Mouse (Mus musculus): Measurements from ENCODE around the gene Smc4. TPM values are rescaled to one million over a fixed set of nuclear protein-coding genes. Genes with fewer than 3 reads are reported as not detected.

Gene Smc4
- polyA plus RNA-seq, 1 experiment from 2014 or later = 145 TPM

DNA sequence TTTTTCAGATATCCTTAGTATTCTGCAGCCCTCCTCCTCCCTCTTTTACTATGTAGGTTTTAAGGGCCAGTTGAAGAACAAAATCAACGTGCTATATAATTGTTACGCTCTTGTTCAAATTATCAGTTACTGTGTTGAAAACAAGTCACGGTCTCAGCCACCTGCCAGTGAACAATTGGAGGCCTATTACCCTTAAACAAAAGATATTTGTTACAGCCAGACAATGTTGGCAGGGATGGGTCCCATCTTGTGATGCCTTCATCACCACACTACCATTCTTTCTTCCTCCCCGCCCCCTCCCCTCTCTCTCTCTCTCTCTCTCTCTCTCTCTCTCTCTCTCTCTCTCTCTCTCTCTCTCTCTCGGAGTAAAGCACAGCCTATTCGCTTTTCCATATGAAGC is 44.5 kb downstream of the Smc4 start:
- Histone ChIP-seq H3K4me2 (no peak overlapping the region), H3K9me3 (no peaks in the 10 kb centered on the region), H3K27ac (replicated peaks) (no peak overlapping the region), H3K4me1 (peaks cover 16% of the 10 kb centered on the region), H3K9ac (no peak overlapping the region), H3K4me3 (no peak overlapping the region), H3K27me3 (replicated peaks) (no peaks in the 10 kb centered on the region), H3K36me3 (no peaks in the 10 kb centered on the region)
- ATAC-seq (ENCODE audit: extremely low read depth, insufficient number of reproducible peaks, low FRiP score, low TSS enrichment) = no peak
- 85% methylated on average over 5 of the region's 6 CpGs for WGBS

- Histone ChIP-seq H3K4me2 (no peak overlapping the region), H3K4me3 (no peak overlapping the region), H3K9ac (no peak overlapping the region), H3K4me1 (peaks cover under 1% of the 10 kb centered on the region), H3K36me3 (no peaks in the 10 kb centered on the region), H3K27ac (replicated peaks) (no peak overlapping the region), H3K27me3 (replicated peaks) (no peaks in the 10 kb centered on the region), H3K9me3 (no peaks in the 10 kb centered on the region)
- ATAC-seq (ENCODE audit: extremely low read depth, insufficient number of reproducible peaks, low FRiP score, low TSS enrichment) = no peak
- 87% methylated on average over 11 of the region's 11 CpGs for WGBS
These were observed 47.4 kb downstream of the Smc4 start for GRCm38 (mm10) chr3:69051894-69052293.

DNA sequence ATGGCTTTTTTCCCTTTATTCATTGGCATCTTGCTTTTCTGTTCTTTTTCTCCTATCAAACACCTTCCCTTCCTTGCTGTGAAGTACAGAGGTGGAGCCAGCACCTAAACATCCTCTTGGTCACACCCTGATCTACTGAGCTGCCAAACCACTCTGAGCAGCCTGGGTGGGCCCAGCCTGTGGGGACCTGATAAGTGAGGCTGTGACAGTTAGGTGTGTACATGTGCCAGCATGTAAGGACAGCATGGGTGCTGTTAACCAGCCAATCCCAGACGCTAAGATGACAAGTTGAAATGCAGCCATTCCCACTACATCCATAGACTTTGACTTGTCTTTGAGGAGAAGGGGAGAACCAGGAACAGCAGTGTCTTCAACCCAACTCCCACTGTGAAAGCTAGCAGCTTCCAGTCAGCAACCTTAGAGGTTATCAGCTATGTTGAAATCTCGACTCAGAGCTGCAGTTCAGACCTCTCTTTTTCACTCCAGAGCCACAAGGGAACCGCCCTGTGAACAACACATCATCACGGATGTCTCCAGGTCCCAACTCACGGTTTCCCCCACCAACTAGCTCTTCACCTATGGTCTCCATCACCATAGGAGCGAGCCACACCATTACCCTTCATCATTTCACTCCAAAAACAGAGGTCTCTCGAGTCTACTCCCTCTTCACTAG is 50.4 kb downstream of the Smc4 start:
- Histone ChIP-seq H3K27me3 (replicated peaks) (no peaks in the 10 kb centered on the region), H3K4me2 (no peak overlapping the region), H3K4me3 (no peak overlapping the region), H3K27ac (replicated peaks) (no peak overlapping the region; the same call in 1 of the 2 replicates), H3K9ac (no peak overlapping the region), H3K36me3 (no peaks in the 10 kb centered on the region), H3K4me1 (no peaks in the 10 kb centered on the region), H3K9me3 (no peaks in the 10 kb centered on the region)
- peak; percentile 78 for ATAC-seq (ENCODE audit: extremely low read depth, insufficient number of reproducible peaks, low FRiP score, low TSS enrichment)
- WGBS = 58% methylated on average over 7 of the region's 7 CpGs

GRCm38 (mm10) chr3:69055871-69056270 is 51.3 kb downstream of the Smc4 start:
- WGBS = 89% methylated on average over 3 of the region's 3 CpGs
- Histone ChIP-seq H3K9me3 (no peaks in the 10 kb centered on the region), H3K4me3 (no peak overlapping the region), H3K27ac (replicated peaks) (no peak overlapping the region; the same call in 1 of the 2 replicates), H3K4me2 (no peak overlapping the region), H3K9ac (no peak overlapping the region), H3K27me3 (replicated peaks) (no peaks in the 10 kb centered on the region), H3K4me1 (no peaks in the 10 kb centered on the region), H3K36me3 (no peaks in the 10 kb centered on the region)
- ATAC-seq (ENCODE audit: extremely low read depth, insufficient number of reproducible peaks, low FRiP score, low TSS enrichment) = no peak

DNA sequence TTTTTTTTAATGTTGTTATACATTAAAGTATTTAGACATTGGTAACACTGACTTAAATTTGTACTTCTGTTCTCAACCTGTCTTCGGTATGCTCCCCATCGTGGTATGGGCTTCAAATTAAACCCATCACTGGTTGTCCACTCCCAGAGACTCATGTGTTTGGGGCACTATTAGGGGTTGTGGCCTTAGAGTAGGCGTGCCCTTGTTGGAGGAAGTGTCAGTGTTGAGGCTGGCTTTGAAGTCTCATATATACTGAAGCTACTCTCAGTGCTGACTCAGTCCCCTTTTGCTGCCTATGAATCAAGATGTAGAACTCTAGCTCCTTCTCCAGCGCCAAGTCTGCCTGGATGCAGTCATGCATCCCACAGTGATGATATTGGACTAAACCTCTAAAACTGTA is 56.1 kb downstream of the Smc4 start:
- Histone ChIP-seq H3K36me3 (no peaks in the 10 kb centered on the region), H3K4me1 (no peaks in the 10 kb centered on the region), H3K4me2 (no peak overlapping the region), H3K4me3 (no peak overlapping the region), H3K27me3 (replicated peaks) (no peaks in the 10 kb centered on the region), H3K27ac (replicated peaks) (no peak overlapping the region), H3K9ac (no peak overlapping the region), H3K9me3 (no peaks in the 10 kb centered on the region)
- WGBS = 91% methylated on average over 4 of the region's 4 CpGs
- no peak for ATAC-seq (ENCODE audit: extremely low read depth, insufficient number of reproducible peaks, low FRiP score, low TSS enrichment)

DNA sequence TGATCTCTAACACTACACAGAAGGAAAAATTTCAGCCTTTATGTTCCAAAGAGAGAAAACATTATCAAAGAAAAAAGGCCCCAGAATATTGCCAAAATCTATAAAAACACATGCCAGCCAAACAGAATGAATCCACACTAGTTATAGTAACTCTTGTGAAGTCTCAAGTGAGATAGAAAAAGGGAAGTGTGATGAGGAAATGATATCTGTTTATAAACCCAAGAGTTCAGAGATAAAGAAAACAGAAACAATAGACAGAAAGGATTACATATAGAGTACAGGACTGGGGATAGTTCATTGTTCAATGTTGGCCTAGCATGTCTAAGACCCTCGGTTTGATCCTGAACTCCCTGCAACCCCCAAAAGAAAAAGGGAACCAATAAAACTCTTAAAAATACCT is 58.2 kb downstream of the Smc4 start:
- H3K4me1 ChIP-seq = peaks cover 8% of the 10 kb centered on the region
- H3K9me3 ChIP-seq = no peaks in the 10 kb centered on the region
- no peak overlapping the region for H3K9ac ChIP-seq
- no peak overlapping the region for H3K4me2 ChIP-seq
- H3K27ac ChIP-seq (replicated peaks) = no peak overlapping the region
- no peak for ATAC-seq (ENCODE audit: extremely low read depth, insufficient number of reproducible peaks, low FRiP score, low TSS enrichment)
- WGBS = 79% methylated on average over 1 of the region's 1 CpGs
- no peaks in the 10 kb centered on the region for H3K27me3 ChIP-seq (replicated peaks)
- no peaks in the 10 kb centered on the region for H3K36me3 ChIP-seq
- H3K4me3 ChIP-seq = no peak overlapping the region

DNA sequence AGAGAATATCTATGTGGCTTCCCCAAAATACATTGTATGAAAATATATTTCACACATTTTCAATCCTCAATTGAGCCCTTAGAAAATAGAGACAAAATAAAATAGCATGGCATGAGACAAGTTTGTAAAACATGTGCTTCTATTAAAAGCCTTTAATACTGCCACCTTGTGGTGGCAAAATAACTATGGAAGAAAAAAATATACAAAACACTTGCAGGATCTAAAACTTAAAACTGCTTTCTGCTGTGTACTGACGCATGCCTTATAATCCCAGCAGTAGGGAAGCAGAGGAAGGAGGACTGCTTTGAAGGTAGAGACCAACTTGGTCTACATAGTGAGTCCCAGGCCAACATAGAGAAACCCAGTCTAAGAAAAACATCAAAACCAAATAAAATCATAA is 59.5 kb downstream of the Smc4 start:
- Histone ChIP-seq H3K4me3 (no peak overlapping the region), H3K36me3 (no peaks in the 10 kb centered on the region), H3K9me3 (no peaks in the 10 kb centered on the region), H3K4me2 (no peak overlapping the region), H3K9ac (no peak overlapping the region), H3K4me1 (peaks cover 13% of the 10 kb centered on the region), H3K27me3 (replicated peaks) (no peaks in the 10 kb centered on the region), H3K27ac (replicated peaks) (no peak overlapping the region)
- no peak for ATAC-seq (ENCODE audit: extremely low read depth, insufficient number of reproducible peaks, low FRiP score, low TSS enrichment)
- WGBS = 45% methylated on average over 1 of the region's 1 CpGs

MicroRNA genes within 50 kb of the gene (microRNA counts, 519-probe panel; counts per million panel counts)
- 6,685 counts per million, percentile 96 among the panel's probes with 10 or more counts for microRNA mmu-miR-15b

Small RNAs within 50 kb of the gene (microRNA-seq; reads per million reads assigned to microRNA genes)
- gene Mir15b = 806 reads per million, percentile 77 among the genes with 10 or more reads in this experiment
- gene Mir16-2 = 241 reads per million, percentile 65 among the genes with 10 or more reads in this experiment

Other genes with a start within 250 kb of the Smc4 start
- 6.4 and 8.4 TPM in 2 replicates for gene 1110032F04Rik, start 135.2 kb upstream of the Smc4 start, polyA plus RNA-seq (2015; fragmentation: Nextera tagmentation; extraction: Ambion mirVana)
- 7.4 and 8.8 TPM in 2 replicates for gene Ift80, start 168 bp upstream of the Smc4 start, polyA plus RNA-seq (2015; fragmentation: Nextera tagmentation; extraction: Ambion mirVana)
- gene Trim59, start 40.0 kb downstream of the Smc4 start, polyA plus RNA-seq (2015; fragmentation: Nextera tagmentation; extraction: Ambion mirVana) = 69.7 and 74.0 TPM in 2 replicates
- gene Kpna4, start 122.4 kb downstream of the Smc4 start, polyA plus RNA-seq (2015; fragmentation: Nextera tagmentation; extraction: Ambion mirVana) = 21.0 and 24.1 TPM in 2 replicates
- not detected in 2 replicates for gene Arl14, start 217.7 kb downstream of the Smc4 start, polyA plus RNA-seq (2015; fragmentation: Nextera tagmentation; extraction: Ambion mirVana)

Measured in heart, embryonic 13.5 days (tissue).